Mouse (Mus musculus): ENCODE results near the gene Spo11. TPM values are rescaled to one million over a fixed set of nuclear protein-coding genes. Genes with fewer than 3 reads are reported as not detected.

Spo11 gene
- total RNA-seq (2023): not detected

DNA sequence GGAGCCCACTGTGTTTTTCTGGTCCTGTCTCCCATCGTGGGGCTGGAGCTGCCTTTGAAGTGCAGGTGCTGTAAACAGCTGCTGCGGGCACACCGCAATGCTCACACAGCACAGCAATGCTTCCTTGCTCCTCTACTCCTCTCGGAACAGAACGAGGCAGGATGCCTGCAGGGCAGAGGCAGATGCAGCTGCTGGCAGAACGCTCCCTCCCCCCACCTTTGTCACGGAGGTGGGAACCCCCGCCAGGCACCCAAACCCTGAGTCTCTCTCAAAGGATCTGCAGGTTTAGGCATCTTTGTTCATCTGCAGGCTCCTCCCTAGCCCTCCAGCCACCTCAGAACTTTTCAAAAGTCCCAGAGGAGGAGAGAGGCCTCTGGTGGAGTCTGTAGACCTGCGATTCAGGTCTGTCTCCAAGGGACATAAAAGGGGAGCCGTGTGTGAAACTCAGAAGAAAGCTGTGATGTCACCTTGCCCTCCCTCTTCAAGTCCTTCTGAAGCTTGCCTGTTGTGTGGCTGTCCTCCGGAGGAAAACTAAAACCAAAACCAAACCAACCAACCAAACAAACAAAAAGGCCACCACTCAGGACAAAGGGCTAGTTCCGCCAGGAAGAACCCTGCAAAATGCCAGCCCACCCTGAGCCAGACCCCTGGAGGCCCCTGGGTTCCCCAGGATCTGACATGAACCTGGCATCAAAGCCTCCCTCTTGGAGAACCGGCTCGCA, at the start of gene Spo11:
Gene Spo11 (plus strand): TSS at position 292 of the 722 bp plus-strand sequence.

DNA sequence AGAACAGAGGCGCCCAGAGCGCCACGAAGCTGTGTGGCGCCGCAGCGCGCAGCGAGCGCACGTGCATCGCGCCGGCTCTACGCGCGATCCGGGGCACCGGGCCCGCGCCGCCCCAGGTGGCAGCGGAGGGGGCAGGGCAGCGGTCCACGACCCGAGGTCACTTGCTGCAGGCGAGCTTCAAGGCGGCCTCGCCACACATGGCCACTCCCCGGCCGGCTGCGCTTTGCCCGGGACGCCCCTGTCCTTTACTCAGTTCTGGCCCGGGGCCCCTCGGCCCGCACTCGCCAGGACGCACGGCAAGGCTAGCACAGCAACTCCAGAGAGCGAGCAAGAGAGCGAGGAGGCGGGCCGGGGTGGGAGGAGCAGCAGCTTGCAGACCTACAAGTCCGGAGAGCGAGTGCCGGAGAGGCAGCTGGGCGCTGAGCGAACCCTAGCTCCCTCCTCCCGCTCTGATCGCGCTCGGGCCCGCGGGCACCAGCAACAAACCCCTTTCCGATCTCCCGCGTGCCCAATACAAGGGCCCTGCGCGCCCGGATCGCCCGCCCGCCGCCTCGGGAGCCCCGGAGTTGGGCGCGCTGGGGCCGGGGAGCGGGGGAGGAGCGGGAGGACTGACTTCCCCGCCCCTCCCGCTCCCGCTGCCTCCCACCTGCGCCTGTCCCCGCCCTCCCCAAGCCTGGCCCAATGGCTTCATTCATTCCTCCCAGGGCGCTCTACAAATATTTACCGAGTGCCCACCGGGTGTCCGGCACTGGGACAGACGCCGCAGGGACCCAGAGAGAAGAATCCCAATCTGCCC, 37.3 kb upstream of the Spo11 start, which contains the start of gene Bmp7:
Gene Bmp7 (minus strand): TSS at position 319 of the 796 bp plus-strand sequence.

DNA sequence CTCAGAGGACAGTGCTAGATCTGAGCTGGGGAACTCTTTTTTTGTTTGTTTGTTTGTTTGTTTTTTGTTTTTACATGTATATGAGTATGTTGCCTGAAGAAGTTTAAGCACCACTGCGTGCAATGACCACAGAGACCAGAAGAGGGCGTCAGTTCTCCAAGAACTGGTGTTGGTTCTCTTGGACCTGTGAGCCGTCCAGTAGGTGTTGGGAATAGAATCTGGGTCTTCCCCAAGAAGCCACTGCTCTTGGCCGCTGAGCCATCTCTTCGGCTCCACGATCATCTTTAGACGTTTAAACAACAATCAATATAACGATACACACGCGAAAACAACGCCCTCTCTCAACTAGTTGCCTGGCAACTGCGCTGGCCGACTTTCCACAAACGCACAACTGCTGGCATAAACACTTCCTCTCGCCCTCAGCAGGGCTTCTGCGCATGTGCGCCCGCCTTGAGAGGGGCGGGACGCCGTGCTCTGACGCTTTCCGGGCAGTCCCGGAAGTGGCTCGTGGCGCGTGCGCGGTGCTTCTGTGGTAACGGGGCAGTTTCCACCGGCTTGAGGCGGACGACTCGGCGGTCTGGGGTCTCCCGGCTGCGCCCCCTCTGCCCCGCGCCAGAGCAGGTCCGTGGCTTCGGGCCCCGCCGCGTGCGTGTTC, 22.3 kb downstream of the Spo11 start, which contains the start of gene Rae1:
Gene Rae1 (plus strand): TSS at position 488 of the 655 bp plus-strand sequence.

DNA sequence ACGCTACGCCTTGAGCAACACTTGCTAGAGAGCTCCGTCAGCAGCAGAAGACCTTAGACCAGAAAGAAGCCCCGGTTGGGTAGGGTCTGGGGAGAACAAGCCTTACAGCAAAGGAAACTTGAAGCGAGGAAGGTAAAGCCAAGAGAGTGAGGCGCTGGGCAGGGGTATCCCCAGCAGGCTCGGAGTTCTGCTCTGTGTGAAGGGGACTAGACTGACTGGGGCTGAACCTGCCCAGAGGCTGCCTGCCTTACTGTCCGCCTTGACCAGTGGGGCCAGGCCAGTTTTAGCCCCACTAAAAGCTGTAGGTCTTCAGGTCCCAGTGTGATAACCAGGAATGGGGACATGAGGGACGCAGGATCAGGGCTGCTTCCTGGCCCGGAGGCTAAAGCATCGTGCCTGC, 42.9 kb downstream of the Spo11 start, which contains the start of gene Rbm38:
Gene Rbm38 (plus strand): TSS at position 69 of the 400 bp plus-strand sequence.

Other genes starting within 250 kb of the Spo11 start
- not detected for gene Bmp7, start 37.4 kb upstream of the Spo11 start, total RNA-seq (2023)
- 10 to 100 TPM; 51.3 to 52.4 TPM for gene Rae1, start 22.4 kb downstream of the Spo11 start, total RNA-seq (2023)
- 100 to 1,000 TPM; 151 TPM for gene Rbm38, start 42.8 kb downstream of the Spo11 start, total RNA-seq (2023)
- gene Ctcfl, start 141.8 kb downstream of the Spo11 start, total RNA-seq (2023): not detected
- under 1 TPM in 1 of 2 experiments, not detected in 1; 0.13 TPM for gene Pck1, start 175.3 kb downstream of the Spo11 start, total RNA-seq (2023)
- 10 to 100 TPM; 26.6 to 26.7 TPM for gene Zbp1, start 241.2 kb downstream of the Spo11 start, total RNA-seq (2023)